Mouse (Mus musculus): ENCODE data around the gene Tram2.

Tram2 gene

DNA sequence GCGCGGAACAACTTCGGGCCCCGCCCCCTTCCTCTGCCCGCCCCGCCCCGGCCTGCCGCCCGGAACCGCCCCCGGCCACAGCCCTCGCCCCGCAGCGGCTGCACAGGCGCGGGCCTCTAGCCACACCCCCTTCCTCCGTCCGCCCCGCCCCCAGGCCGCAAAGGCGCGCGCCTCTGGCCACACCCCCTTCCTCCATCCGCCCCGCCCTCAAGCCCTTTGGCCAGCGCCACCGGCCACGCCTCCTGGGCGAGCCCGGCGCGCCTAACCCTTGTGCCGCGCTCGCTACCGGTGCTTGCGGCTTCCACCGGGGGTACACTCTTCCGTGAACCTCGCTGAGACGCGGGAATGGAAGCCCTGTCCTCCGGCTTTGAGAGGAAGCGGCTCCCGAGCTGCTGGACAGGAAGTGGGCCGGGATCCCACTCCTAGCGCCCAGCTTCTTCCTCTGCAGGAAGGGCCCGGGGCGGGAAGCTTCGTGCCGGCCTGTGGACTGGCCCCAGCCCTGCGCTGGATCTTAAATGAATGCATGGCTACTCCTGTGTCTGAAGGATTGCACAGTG lies at the start of gene Tram2:
Gene Tram2 (minus strand): TSS at position 13 of the 557 bp plus-strand sequence.
- peak; percentile 66 for DNase-seq (ENCODE audit: low read depth, low spot score)

DNA sequence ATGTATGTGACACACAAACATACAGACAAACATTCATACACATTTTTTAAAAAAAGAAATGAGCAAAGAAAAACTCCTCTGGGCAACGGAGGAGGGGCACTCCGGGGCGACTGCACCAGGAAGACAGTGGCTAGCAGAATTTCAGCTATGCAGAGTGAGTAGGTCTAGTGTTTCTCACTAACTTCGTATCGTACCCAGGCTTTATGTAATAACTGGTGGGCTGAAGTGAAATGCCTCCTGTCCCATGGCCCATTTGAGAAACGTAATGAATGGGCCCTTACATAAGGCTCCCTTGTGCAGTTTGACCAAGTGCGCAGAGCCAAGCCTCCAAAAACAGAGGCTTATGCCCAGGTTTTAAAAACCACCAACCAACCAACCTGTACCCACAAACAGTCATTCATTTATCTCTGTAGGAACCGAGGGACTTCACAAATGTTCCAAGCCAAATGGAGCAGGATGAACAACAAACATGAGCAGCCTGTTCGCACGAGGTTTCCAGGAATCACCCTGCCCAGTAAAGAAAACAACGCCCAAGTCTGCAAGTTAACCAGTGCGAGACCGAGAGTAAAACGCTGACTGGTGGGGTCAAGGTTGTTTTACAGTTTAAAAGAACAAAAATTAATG lies 45.8 kb upstream of the Tram2 start:
- no peak for DNase-seq (ENCODE audit: low read depth, low spot score)

DNA sequence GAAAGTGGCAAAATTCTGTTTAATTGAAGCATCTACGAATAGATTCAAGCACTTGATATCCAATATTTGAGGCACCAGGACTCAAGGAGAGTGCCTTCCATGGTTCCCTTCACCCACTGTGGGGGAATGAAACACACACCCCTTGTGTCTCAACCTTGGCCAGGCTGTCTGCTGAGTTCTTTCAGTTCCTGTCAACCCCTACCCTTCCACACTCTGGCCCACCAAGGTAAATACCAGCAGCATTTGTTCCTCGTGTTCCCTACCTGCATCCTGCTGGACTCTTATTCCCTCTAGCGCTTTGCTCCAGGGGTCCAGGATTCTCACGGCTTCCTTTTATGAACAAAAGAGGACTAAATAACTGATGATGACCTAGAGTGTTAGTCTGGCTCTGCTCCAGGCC lies 24.8 kb upstream of the Tram2 start:
- DNase-seq (ENCODE audit: low read depth, low spot score) = no peak

DNA sequence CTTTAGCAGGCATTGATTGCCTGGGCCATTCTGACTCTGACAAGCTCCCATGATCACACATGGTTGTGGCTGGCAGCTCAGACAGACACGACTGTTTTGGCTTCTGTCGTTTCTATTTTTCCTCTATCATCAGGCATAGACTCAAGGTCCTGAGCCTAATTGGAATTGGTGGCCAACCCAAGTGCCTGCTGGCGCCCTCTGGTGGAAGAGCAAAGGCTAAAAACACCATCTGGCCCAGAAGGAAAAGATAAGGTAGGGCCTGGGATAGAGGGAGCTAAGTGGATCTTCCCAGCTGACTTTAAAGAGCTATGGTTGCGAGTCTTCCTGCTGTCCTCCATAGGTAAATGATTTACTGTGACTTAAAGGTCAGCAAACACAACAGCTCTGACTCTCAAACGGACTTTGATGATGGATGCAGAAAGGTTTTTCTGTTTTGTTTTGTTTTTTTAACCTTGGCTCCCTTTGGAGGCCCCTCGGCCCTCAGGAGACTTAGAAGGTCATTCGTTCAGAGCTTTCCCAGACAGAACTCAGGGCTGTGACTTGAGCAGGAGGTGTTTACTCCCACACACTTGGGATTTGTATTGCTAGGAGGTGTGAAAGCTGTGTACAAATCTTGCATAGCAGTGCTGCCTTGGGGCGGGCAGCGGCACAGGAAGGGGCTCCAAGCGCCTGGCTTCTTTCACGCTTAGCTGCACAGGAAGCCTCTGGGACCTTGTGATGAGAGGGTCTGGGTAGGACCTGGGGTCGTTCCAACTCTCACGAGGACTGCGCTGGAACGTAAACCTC lies 22.4 kb upstream of the Tram2 start:
- no peak for DNase-seq (ENCODE audit: low read depth, low spot score)

DNA sequence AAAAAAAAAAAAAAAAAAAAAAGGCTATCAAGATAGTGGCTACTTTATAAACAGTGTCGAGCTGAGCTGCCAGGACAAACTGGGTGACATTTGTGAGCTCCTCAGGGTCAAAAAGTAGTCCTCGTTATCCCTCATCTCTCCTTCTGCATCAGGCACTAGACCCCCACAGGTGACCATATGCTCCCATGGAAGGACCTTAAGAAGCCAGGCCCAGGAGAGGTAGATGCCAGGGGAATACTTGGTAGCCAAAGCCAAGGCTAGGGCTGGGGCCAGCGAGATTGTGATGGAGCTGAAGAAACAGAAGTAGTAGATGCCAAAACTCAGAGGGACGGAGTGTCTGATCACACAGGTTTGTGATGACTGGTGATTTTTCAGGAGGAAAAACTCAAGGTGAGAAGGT lies 21.7 kb upstream of the Tram2 start:
- DNase-seq (ENCODE audit: low read depth, low spot score) = no peak

DNA sequence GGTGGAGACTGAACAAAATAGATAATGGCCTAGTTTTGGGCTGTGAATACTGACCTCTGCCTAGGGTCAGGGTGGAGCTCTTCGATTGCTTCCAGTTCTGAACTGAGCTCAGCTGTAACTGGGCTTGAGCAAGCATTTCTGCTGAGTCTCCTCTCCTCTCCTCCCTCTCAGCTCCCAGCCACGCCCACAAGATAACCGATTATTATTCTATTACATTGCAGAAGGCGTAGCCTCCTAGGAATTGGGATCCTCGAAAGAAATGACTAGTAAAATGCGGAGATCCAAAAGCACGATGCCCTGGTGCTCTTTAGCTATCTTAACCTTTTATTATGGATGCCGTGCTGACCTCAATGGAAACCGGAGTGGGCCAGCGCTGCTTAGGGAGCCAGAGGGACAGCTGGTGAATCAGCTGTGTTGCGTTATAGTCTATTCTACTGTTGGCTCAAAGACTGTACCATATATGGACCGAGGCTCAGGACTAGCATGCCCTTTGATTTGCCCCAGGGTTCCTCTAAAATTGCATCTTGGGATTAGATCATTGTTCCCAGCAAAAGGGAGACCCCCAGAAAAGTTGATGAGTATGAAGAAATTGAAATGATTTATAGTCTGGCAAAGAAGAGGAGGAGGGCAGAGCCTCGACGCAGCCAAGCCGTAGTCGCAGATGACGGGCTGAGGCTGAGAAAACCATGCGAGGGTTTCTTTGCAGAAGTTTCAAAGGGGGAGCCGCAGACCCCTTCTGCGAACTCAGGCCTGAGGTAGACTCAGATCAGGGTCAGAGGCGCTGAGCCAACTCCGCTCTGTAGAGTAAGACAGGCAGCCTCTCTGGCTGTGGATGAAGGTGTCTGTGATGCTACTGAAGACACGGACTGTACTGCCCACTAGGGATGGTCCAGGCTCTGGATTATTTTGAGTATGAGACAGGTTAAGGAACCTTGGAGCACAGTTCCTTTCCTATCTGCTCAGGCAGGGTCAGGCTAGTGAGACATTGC lies 18.3 kb upstream of the Tram2 start:
- DNase-seq (ENCODE audit: low read depth, low spot score) = no peak

DNA sequence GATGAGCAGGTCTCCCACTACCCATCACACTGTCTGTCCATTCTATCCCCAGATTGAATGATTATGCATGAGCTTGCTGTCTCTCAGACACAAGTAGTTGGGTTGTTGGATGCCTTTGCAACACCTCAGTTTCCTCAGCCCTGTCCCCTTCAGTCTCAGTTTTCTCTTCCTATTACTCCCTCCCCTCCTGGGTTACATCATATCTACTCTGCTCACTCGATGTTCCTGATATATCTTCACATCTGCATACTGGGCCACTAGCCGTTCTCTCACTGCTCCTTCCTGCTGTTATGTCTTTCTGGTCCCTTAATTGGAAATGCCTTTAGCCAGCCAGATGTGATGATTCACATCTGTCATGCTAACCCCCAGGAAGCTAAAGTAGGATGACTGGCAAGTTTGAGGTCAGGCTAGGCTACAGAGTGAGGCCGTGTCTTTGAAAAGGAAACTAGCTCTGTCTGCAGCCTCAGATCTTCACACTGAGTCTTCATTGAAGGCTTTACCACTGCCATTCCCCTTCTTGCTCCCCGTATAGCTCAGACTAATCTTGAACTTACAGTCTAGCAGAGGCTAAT lies 15.7 kb upstream of the Tram2 start:
- DNase-seq (ENCODE audit: low read depth, low spot score) = no peak

DNA sequence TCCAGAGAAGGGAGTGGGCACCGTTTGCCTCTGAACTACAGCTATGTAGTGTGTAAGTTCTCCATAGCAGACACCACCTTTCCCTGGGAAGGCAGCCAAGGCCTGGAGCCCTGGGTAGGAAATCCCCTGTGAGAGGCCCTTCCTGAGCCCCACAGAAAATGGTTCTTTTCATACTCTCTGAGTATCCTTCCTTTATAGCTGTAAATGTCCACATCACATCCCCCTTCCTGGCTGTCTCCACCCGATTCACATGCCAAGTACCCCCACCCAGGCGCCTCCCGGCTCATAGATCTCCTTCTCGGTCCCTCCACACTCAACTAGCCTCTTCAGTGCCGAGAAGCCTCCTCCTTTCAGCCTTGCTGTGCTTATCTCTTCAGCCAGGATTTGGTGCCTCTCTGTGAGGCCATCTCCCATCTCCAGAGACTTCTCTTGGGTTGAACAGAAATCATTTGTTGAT lies 10.7 kb upstream of the Tram2 start:
- no peak for DNase-seq (ENCODE audit: low read depth, low spot score)

DNA sequence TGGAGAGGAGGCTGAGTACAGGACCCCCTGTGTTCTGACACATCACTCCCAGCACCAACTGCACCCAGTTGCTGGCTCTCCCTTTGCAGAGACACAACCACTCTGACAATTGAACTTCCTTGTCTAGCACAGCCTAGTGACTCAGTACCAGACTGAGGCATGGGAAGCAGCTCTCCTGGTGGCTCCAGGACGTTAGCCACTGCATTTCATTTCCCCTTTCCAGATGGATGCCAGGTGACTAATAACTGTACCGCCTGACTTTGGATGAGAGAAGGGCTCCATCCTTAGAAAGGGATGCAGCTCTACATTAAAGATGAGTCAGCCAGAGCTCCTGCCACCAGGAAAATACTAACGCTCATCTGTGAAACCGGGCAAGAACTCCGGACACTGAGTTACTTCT lies 7.3 kb upstream of the Tram2 start:
- DNase-seq (ENCODE audit: low read depth, low spot score) = no peak

DNA sequence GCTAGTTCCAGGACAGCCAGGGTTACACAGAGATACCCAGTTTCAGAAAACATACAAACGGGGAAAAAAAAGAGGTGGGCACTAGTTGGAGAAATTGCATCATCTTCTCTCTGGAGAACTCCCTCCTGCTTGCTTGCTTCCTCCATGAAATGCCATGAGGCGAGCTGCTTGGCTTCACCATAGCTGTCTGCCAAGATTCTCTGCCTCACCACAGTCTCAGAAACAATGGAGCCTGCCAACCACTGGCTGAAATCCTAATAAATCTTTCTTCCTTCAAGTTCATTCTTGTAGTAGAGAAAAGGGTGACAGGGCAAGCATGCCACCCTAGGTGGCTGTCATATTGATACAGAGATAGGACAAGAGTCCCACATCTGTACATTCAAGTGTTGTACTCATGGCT lies 5.6 kb upstream of the Tram2 start:
- no peak for DNase-seq (ENCODE audit: low read depth, low spot score)

DNA sequence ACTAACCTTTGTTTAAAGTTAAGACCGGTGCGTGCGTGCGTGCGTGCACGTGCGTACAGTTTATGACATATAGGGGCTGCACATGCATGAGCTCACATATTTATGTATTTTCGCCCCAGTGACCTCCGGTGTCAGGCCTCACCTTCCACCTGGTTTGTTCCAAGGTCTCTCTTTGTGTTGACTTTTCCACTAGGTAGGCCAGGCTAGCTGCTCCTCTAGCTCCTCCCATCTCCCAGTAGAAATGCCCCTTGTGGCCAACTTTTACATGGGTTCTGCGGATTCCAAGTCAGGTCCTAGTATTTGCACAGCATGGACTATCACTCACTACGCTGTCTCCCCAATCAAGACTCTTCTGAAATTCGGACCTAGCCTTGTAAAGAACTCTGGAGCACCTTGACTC lies 1.3 kb upstream of the Tram2 start:
- DNase-seq (ENCODE audit: low read depth, low spot score) = no peak

DNA sequence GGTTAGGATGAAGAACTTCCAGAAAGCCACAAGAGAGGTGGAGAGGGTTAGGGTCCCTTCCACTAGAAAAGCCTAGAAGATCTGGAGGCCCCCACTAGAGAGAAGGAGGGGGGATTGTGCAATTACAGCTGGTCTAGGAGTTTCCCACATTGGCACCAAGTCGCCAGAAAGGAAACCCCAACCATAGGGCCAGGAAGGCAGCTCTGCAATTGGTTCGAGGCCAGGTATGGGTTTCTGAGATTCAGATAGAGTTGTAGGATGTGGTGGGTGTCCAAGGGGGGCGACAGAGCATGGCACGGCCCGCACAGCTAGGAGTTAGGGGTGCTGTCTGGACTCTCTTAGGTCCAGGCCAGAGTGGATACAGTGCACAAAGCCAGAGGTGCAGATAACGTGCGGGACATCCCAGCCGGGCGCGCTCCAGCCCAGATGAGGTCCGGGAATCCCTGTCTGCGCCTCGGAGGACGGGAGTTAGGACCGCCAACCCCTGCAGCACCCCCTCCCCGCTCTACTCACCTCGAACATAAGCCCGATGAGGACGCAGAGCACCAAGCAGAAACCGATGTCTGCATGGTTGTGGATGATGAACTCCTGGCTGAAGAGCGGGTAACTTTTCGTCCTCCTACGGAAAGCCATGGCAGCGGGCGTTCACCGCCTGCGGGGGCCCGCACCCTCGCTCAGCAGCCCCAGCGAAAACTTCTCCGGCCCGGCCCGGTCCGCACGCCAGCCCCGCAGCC lies 381 bp downstream of the Tram2 start:
- no peak for DNase-seq (ENCODE audit: low read depth, low spot score)

DNA sequence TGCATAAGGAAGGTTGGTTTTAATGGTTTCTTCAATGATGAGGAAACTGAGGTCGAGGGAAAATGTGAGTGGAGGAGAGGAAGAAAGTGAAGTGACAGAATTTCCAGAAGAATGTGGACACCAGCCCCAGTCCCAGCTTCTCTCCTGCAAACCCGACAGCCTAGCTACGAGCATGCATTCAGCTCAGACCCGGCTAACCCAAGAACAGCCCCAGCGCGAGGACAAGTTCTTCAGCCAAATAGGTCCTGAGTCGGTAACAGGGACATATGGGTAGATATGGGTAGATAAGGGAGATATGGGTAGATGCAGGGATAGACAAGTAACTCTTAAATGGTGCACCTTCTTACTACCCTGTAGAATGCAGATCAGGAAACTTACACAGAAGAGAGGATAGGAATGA lies 1.4 kb downstream of the Tram2 start:
- DNase-seq (ENCODE audit: low read depth, low spot score) = no peak

DNA sequence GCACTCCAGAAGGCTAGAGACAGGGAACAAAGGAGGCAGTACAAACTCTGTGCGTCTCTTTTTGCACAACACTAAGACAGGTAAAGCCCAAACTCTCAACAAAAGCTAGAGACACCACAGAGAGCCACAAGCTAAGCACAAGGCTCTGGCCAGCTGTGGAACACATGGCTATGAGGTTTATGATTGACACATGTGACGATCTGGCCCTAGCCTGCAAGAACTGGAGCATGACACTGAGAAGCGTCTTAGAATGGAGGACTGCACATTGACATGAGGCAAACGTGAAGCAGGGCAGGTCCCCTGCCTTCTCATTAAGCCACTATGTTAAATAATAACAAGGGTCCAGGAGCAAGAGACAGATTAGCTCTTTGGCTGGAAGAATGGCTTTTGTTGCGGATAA lies 1.8 kb downstream of the Tram2 start:
- DNase-seq (ENCODE audit: low read depth, low spot score) = no peak

DNA sequence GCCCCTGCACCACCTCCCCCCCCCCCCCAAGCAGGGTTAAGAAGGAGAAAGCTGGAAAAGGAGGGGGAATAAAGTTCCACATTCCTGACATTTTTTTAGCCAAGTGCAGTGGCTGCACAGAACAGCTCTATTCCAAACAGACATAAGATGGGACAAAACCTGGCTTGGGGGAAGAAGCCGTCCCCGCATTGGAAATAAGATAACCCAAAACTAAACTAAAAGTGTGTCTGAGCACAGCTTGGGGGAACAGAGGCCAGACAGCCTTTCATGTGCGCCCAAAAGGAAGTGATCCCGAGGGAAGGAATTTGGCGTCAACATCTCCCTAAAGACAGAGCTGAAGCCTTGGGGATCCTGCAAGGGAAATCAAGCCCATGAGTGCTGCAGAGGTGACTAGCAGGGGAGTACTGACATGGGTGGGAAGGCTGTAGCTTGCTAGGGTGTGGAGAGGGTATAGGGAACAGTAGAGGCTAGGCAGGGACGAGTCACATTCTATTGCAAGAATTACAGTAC lies 3.0 kb downstream of the Tram2 start:
- no peak for DNase-seq (ENCODE audit: low read depth, low spot score)

DNA sequence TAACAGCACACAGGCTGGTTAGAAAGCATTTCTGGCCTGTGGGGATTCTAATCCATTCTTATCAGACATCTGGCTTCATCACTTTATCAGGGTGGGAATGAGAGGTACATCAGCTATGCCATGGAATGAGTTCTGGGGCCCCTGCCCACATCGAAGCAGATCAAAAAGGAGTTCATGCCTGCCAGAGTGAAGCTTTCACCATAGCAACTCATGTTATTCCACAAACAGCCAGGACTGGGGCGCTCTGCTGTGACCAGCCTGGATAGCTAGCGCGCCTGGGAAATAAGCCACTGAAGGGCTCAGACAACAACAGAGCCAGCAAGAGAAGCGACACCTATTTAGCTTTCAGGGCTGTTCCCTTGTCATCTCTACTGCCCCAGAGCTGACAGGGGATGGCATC lies 4.8 kb downstream of the Tram2 start:
- DNase-seq (ENCODE audit: low read depth, low spot score) = no peak

DNA sequence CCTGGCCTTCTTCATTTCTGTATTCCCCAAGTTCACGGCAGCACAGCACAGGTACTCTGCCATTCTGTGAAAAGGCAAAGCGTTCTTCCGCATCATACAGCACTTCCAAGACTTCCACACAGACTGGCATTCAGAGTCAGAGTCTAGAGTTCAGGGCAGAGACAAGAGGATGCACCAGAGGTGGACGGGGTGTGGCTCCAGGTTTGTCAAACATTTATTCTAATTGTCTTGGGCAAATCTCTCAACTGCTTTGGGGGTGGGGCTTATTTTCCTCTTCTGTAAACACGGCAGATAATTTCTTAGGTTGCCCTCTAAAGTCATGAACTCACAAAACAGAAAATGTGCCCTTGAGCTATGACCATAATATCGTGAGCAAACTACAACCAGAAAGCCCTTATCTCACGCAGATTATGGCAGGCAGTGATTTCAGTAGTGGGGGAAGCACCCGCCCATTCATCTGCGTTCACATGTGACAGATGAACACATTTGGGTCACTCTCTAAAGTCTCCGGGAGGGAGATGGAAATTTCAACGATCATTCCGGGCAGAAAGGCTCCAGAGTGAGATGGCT lies 6.1 kb downstream of the Tram2 start:
- DNase-seq (ENCODE audit: low read depth, low spot score) = no peak

DNA sequence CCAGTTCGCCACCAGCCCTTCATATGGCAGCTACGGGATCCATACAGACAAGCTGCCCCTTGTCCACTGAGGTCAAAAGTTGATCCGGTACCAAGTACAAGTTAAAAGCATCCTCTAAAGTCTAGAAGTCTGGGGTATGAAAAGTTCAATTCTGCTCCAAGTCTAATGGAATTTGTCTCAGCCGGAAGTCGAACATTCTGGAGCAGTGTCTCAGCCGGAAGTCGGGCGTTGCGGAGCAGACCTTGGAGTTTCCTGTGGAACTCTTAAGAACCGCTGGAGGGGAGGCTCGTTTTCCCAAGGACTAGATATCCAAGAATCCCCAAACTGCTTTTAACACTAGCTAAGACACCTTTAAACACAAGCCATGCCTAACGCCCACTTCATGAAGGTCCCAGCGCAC lies 8.4 kb downstream of the Tram2 start:
- no peak for DNase-seq (ENCODE audit: low read depth, low spot score)

DNA sequence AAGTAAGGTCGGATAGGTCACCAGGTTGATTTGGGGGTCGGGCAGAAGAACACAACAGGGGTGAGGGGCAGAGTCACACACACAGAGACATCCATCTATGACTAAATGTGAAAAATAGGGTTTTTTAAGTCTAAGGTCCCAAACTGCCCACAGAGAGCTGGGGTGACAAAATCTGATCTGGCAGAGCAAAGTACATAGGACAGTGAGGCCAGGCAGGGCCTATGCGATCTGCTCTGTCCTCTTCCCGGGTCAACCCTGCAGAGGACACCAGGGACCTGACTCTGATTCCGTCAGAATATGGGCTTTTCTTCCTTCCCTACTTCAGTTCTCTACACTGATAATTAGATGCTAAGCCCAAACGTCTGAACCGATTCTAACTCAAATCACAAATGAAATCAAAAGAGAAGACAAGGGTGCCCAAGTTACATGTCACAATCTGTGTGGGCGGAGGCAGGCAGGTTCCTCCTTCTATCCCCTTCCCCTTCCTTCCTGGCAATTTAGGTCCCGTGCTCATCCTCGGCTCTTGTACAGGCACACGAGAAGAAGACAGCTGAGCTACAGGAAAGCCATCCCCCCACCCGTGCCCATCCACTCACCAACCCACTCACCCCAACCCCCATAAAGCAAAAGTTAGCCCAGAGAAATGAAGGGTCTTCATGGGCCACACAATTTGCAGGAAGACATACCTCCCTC lies 9.1 kb downstream of the Tram2 start:
- no peak for DNase-seq (ENCODE audit: low read depth, low spot score)

DNA sequence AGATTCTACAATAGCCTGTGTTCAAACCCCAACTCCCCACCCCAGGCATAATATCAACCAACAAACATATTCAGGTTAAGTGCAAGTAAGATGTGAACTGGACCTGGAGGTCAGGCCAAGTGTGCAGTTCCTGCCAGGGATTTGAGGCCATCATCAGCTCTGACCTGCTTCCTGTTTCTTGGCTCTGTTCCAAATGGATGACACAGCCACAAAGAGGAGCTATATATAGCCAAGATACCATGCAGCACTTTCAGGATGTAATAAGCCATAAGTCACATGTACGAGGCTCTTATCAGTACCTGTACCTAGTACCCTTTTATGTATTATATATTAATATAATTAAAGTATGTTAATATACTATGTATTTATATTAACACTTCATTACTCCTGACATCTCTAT lies 10.5 kb downstream of the Tram2 start:
- DNase-seq (ENCODE audit: low read depth, low spot score) = no peak

All from brain, embryonic 18.5 days (tissue).